Mouse (Mus musculus) telencephalon, adult 2 months (tissue): ENCODE measurements at regions not wholly inside any gene's neighbourhood (a gene's known extent, or its start where the extent isn't known, plus 50 kb on each side); places are given as distances from the start of the nearest gene placed in this dataset.
A peak's percentile ranks its signal among the peaks of the same experiment; 100 is the strongest.

ENCODE experiments used
- DNase-seq: peaks from one replicate; pipeline ENCODE4 v3.0.0-alpha.2; 2011; ENCODE audit warnings: low read depth, low spot score

- DNase-seq = no peak
These were observed 56.4 kb upstream of the Ddhd1 start for GRCm38 (mm10) chr14:45714311-45714710.

- no peak for DNase-seq
These were observed 56.8 kb upstream of the Ddhd1 start for GRCm38 (mm10) chr14:45714786-45715185.

GRCm38 (mm10) chr14:45716100-45716499 is 58.2 kb upstream of the Ddhd1 start:
- no peak for DNase-seq

- DNase-seq = no peak
These were observed 64.9 kb upstream of the Ddhd1 start for GRCm38 (mm10) chr14:45722887-45723286.

GRCm38 (mm10) chr14:45724341-45724740 is 66.4 kb upstream of the Ddhd1 start:
- DNase-seq = no peak

GRCm38 (mm10) chr14:45734530-45735410 is 76.8 kb upstream of the Ddhd1 start:
- DNase-seq = no peak

- DNase-seq = no peak
These were observed 80.0 kb upstream of the Ddhd1 start for GRCm38 (mm10) chr14:45737966-45738365.

- DNase-seq = no peak
These were observed 81.7 kb upstream of the Ddhd1 start for GRCm38 (mm10) chr14:45739638-45740037.

GRCm38 (mm10) chr14:45740662-45741061 is 82.7 kb upstream of the Ddhd1 start:
- no peak for DNase-seq

GRCm38 (mm10) chr14:45746176-45746575 is 88.2 kb upstream of the Ddhd1 start:
- DNase-seq = no peak

- no peak for DNase-seq
These were observed 99.4 kb upstream of the Ddhd1 start for GRCm38 (mm10) chr14:45757376-45757775.

GRCm38 (mm10) chr14:45760890-45761680 is 103.1 kb upstream of the Ddhd1 start:
- no peak for DNase-seq

GRCm38 (mm10) chr14:45764231-45764630 is 106.3 kb upstream of the Ddhd1 start:
- no peak for DNase-seq

- DNase-seq = no peak
These were observed 108.6 kb upstream of the Ddhd1 start for GRCm38 (mm10) chr14:45766582-45766981.

GRCm38 (mm10) chr14:45772665-45773277 is 114.8 kb upstream of the Ddhd1 start:
- DNase-seq = no peak

GRCm38 (mm10) chr14:45773326-45773725 is 115.4 kb upstream of the Ddhd1 start:
- peak; percentile 68 for DNase-seq

- DNase-seq = no peak
These were observed 123.9 kb upstream of the Ddhd1 start for GRCm38 (mm10) chr14:45781850-45782249.

GRCm38 (mm10) chr14:45794980-45795379 is 137.0 kb upstream of the Ddhd1 start:
- DNase-seq = no peak

- no peak for DNase-seq
These were observed 138.8 kb upstream of the Ddhd1 start for GRCm38 (mm10) chr14:45796665-45797319.

GRCm38 (mm10) chr14:45797320-45797696 is 139.4 kb upstream of the Ddhd1 start:
- DNase-seq = no peak

GRCm38 (mm10) chr14:45799286-45799685 is 141.3 kb upstream of the Ddhd1 start:
- no peak for DNase-seq

GRCm38 (mm10) chr14:45805950-45806349 is 148.0 kb upstream of the Ddhd1 start:
- DNase-seq = no peak
